Mouse (Mus musculus): ENCODE data around the gene Rptor.

The Rptor gene

GRCm38 (mm10) chr11:119602763-119603526 lies at the start of gene Rptor:
Rptor (plus strand) TSS chr11:119602905.
- DNase-seq = peak; percentile 99

- no peak for DNase-seq
These were observed 48.0 kb upstream of the Rptor start for GRCm38 (mm10) chr11:119554706-119555105.

DNA sequence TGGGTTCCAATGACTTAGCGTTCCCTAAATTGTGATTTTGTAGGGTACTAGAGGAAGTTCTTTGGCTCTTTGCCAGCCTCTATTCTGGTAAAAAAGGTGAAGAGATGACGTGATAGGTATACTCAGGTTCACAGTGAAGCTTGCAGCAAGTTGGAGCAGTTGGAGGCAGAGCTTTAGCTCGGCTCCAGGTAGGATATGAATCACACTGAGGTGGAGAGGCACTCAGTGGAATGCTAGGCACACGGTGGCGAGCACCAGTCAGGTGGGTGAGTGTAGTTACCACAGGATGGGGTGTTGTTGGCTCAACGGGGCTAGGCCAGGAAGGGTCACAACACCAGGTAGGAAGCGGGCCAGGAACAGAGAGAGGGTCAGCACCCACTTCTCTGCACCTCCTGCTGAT lies 47.5 kb upstream of the Rptor start:
- no peak for DNase-seq

- no peak for DNase-seq
These were observed 44.5 kb upstream of the Rptor start for GRCm38 (mm10) chr11:119557940-119558869.

DNA sequence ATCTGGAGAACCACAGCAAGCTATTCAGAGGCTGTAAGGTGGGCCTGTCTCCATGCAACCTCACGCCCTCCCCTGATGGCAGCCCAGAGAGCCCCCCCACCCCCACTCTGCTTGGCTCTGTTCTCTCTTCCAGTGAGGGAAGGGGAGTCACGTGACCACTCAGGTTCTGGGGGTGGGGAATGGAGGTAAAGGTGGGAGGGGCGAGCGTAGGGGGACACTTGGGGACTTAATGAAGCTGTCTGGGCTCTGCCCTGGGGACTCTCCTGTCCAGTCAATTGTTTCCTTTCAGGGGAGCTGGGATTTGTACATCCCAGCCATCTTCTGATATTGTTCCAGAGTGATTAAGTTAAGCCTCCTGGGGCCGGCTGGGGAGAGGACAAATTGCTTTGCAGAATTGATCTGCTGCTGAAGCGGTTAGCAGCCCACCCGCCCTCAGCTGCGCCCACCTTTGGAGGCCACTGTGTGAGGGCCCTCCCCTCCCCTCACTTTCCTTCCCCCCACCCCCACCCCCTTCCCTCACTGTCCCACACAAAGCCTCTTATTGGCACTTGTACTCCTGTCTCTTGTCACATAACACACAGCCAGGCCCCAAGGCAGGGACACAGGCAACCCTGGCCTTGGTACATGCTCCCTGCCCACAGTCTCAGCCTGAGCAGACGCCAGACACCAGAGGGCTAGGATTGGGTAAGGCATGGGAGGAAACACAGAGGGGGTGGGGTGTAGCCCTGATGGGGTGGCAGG lies 43.7 kb upstream of the Rptor start:
- no peak for DNase-seq

GRCm38 (mm10) chr11:119562286-119562685 lies 40.4 kb upstream of the Rptor start:
- DNase-seq = no peak

DNA sequence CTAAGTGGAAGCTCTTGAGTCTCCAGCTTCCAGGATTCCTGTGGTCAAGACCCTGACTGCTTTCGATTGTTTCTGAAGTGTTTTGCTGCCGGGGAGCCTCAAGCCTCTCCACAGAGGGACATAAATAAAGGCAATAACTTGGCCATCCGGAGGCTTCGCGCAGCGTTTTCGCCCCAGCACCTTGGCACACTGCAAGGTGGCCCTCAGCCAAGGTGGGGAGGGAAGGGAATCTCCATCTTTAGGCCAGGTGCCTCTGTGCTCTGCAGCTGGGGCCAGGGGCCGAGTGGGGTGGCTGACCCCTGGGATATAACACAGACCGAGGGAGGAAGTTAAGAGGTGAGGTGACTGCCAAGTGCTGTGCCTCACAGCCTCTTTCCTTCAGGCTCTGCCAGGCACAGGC lies 39.5 kb upstream of the Rptor start:
- no peak for DNase-seq

DNA sequence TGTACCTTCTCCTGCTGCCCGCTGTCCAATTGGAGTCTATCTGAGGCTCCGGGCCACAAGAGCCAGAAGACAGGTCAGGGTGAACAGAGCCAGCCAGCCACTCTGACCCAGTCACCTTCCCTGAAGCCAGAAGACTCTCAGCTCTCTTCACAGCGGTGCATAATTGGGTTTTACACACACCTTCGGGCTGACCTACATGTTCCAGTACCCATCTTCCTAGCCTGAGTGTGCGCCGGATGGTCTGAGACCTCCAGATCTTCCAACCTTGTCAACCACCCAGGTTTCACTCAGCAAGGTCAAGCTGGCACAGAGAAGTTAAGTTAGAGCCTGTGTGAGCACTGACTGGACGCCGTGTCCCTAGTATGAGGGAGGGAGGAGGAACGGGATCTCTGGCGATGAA lies 38.3 kb upstream of the Rptor start:
- no peak for DNase-seq

GRCm38 (mm10) chr11:119565021-119565420 lies 37.7 kb upstream of the Rptor start:
- no peak for DNase-seq

GRCm38 (mm10) chr11:119565684-119566083 lies 37.0 kb upstream of the Rptor start:
- no peak for DNase-seq

- DNase-seq = no peak
These were observed 36.5 kb upstream of the Rptor start for GRCm38 (mm10) chr11:119566188-119566587.

DNA sequence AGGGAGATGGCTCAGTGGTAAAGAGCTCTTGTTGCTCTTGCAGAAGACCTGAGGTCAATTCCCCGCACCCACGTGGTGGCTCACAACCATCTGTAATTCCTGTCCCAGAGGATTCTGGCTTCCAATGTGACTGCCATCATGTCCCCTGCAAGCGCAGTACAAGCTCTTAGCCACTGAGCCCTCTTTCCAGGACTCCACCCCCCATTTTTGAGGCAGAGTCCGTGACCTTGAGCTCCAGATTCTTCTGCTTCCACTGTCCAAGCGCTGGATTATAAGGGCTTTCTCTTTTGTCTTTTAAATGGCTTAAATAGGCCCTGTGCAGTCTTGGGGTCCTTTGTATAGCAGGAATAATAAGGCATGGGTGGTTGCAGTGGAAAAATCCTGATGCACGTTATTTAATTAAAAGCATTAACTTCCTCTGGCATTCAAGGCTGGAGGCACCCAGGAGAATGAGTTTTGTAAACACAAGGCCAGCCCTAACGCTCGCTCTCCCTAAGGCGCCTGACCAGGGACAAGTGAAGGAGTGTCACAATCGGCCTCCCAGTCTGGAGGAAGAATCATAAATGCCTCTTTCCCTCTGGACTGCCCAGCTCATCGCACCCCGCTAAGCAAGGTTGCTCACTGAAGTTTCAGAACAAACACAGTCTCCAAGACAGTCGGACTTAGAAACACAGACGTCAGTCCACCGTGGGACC lies 30.2 kb upstream of the Rptor start:
- DNase-seq = no peak

DNA sequence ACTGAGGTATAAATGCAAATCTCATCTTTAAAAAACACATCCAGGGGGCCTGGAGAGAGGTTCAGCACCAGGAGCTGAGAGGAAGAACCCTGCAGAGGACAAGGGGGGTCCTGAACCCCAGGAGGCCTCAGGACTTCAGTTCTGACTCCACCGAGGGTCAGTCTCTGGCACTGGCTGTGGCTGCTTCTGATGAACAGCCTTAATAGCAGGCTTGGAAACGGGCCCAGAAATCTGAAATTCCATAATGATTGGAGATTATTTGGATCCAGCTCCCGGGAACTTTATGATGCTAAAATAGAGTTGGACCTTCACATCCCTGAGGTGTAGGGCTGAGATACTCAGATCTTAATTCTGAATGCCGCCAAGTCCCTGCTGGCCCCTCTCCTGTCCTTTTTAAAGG lies 25.9 kb upstream of the Rptor start:
- no peak for DNase-seq

DNA sequence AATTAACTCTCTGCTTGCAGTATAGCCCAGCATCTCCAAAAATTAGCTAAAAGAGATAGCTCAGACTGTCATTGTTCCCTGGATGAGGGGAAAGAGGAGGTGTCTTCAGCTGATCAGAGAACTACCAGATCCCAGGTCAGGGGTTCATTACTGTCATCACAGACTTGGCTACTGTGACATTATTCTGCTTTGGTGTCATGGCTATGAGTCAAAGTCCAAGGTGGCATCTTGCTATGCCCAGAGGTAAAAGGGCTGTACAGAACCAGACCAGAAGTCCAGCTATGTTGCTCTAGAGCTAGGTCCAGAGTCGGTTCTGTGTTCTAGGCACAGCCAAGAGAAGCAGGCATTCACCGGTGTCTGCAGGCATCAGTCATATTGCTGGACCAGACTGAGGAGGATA lies 25.0 kb upstream of the Rptor start:
- DNase-seq = no peak

- no peak for DNase-seq
These were observed 16.2 kb upstream of the Rptor start for GRCm38 (mm10) chr11:119586511-119586910.

GRCm38 (mm10) chr11:119587112-119587511 lies 15.6 kb upstream of the Rptor start:
- no peak for DNase-seq

DNA sequence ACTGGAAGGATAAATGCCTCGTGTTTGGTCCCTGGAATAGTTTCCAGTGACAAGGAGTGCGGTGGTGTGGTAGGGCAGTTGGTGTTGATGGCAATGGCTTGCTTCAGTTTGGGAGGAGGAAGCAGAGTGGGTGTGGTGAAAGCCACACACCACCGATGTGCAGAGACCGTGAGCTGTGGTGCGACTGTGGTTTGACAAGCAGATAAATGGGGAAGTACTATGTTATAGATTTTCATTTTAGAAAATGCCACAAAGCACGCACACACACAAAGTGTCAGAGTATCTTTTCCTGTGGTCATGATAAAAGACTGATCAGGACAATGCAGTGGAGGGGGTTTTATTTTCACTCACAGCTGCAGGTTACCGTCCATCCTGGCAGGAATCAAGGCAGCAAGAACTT lies 13.5 kb upstream of the Rptor start:
- DNase-seq = peak; percentile 32

GRCm38 (mm10) chr11:119593966-119594365 lies 8.7 kb upstream of the Rptor start:
- peak; percentile 3 for DNase-seq

DNA sequence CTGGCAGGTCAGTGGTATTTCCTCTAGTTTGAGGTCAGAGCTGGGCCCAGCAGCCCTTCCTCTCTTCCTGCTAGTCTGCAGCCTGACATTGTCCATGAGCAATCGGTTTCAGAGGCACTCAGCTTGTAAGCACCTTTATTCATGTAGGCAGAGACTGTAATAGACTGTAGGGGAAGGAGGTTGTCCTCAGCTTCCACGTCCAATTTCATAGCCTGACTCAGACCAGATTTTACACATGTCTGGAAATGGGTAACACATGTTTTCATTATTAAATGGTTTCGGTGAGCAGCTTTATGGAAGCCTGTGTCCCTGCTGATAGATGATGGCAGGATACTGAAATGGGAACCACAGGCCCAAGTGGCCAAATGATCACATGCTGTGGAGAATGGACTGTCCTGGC lies 3.8 kb upstream of the Rptor start:
- DNase-seq = no peak

DNA sequence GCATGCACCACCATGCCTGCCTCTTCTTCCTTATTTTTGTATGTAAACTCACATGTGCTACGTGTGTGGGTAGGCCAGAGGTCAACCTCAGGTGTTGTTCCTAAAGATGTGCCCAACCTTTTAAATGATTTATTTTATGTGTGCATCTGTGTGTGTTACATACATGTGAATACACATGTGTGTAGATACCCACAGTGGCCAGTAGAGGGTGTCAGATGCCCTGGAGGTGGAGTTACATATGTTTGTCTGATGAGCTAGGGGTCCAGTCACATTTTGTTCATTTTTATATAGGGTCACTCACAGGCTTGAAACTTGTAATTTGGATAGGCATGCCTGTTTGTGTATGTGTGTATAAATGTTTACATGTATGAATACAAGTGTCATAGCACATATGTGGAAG lies 2.4 kb upstream of the Rptor start:
- no peak for DNase-seq

- DNase-seq = peak; percentile 12
These were observed 466 bp upstream of the Rptor start for GRCm38 (mm10) chr11:119602177-119602700.

- no peak for DNase-seq
These were observed 811 bp downstream of the Rptor start for GRCm38 (mm10) chr11:119603527-119603905.

Data from lung, postnatal 36 days (tissue).